Mouse (Mus musculus) testis, adult 2 months (tissue): ENCODE results near the gene Ace3.

Experiments used
- CTCF ChIP-seq: fragments of 200-500 bp; IDR thresholded peaks from 2 replicates; pipeline ENCODE4 v1.5.1; 2012; ENCODE audit warnings: low read depth, mild to moderate bottlenecking, inconsistent platforms, low read length, moderate library complexity; ENCODE audit not compliant: control insufficient read depth, insufficient read depth, insufficient replicate concordance
- POLR2A ChIP-seq: fragments of 200-500 bp; IDR thresholded peaks from 2 replicates; pipeline ENCODE4 v1.6.1; 2012; ENCODE audit warnings: low read depth, mild to moderate bottlenecking, inconsistent platforms, low read length, moderate library complexity; ENCODE audit not compliant: control insufficient read depth

DNA sequence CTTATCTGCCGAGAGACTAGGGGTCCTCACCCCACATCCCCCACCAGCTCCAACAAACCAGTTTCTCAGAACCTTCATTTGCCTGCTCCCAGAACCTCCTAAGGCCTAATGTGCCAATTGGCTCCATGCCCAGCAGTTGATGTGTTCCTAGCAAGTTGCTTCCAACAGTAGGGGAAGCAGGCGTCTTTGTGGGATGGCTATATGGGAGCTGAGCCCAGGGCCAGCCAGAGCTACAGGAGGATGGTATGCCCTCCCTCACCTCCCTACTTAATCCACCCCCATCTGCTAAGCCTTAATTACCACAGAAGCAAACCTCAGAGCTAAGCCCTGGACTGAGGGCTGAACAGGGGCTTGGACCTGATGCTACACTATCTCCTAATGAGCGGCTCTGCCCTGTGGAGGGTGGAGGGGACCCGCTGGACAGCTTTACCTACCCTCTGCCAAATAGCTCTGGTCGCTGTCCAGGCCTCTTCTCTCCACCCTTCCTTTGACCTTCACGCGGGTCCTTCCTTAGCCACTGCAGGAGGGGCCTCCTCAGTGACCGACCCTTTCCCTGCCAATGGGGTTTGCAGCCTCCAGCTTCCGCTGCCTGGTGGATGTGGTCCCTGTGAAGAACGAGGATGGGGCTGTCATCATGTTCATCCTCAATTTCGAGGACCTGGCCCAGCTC, 19.2 kb downstream of the Ace3 start:
- TF ChIP-seq CTCF = no peak
- no peak for TF ChIP-seq POLR2A
